Mouse (Mus musculus): ENCODE results near the gene Agtr1a. TPM values are rescaled to one million over a fixed set of nuclear protein-coding genes. Genes with fewer than 3 reads are reported as not detected.

Gene Agtr1a
- polyA plus RNA-seq, 1 experiment from 2014 or later: 8.2 TPM

DNA sequence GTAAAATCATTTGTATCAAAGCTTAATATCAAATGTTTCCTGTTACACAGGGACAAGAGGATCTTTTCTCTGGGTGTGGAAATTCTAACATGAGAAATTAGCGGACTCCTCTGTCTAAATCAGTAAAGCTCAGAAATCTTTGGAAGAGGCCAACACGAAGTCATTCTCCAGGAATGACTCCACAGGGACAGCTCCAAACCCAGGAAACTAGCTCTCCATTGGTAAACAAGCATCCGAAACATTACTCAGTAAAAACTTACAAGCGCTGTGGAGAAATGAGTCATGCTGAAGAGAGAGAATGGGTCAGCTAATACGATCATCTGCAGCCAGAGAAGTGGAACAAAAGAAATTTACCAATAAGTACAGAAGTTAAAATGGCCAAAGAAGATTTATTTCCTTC, 82.4 kb downstream of the Agtr1a start:
- no peaks in the 10 kb centered on the region for H3K27me3 ChIP-seq (replicated peaks)
- H3K9me3 ChIP-seq (replicated peaks): no peaks in the 10 kb centered on the region

GRCm38 (mm10) chr13:30427008-30427407, 90.8 kb downstream of the Agtr1a start:
- Histone ChIP-seq H3K4me2 (no peak overlapping the region), H3K27me3 (replicated peaks) (no peaks in the 10 kb centered on the region), H3K4me1 (replicated peaks) (no peaks in the 10 kb centered on the region), H3K4me3 (no peak overlapping the region), H3K36me3 (no peaks in the 10 kb centered on the region), H3K9ac (no peak overlapping the region), H3K9me3 (replicated peaks) (0 out of 2 replicates have a peak, but pooled peaks cover 3% of the 10 kb centered on the region), H3K27ac (ENCODE audit: poor library complexity, severe bottlenecking) (no peak overlapping the region)
- 77% methylated on average over 4 of the region's 4 CpGs for whole genome bisulfite sequencing
- no peak for ATAC-seq (ENCODE audit: insufficient number of reproducible peaks, low FRiP score)

More for the DNA sequence above, 82.4 kb downstream of the Agtr1a start:
- no peak overlapping the region for H3K27ac ChIP-seq (ENCODE audit: poor library complexity, severe bottlenecking)
- H3K36me3 ChIP-seq: no peaks in the 10 kb centered on the region
- H3K9ac ChIP-seq: no peak overlapping the region
- no peaks in the 10 kb centered on the region for H3K4me1 ChIP-seq (replicated peaks)
- no peak overlapping the region for H3K4me2 ChIP-seq
- H3K4me3 ChIP-seq: no peak overlapping the region
- 75% methylated on average over 5 of the region's 5 CpGs for WGBS
- no peak for ATAC-seq (ENCODE audit: insufficient number of reproducible peaks, low FRiP score)

GRCm38 (mm10) chr13:30427436-30427835, 91.2 kb downstream of the Agtr1a start:
- no peak overlapping the region for H3K4me3 ChIP-seq
- WGBS: 70% methylated on average over 1 of the region's 1 CpGs
- no peaks in the 10 kb centered on the region for H3K27me3 ChIP-seq (replicated peaks)
- 0 out of 2 replicates have a peak, but pooled peaks cover 3% of the 10 kb centered on the region for H3K9me3 ChIP-seq (replicated peaks)
- no peaks in the 10 kb centered on the region for H3K4me1 ChIP-seq (replicated peaks)
- no peaks in the 10 kb centered on the region for H3K36me3 ChIP-seq
- ATAC-seq (ENCODE audit: insufficient number of reproducible peaks, low FRiP score): no peak
- no peak overlapping the region for H3K27ac ChIP-seq (ENCODE audit: poor library complexity, severe bottlenecking)
- no peak overlapping the region for H3K9ac ChIP-seq
- H3K4me2 ChIP-seq: no peak overlapping the region

Other genes starting within 250 kb of the Agtr1a start
- 2.6 and 3.2 TPM in 2 replicates for gene Mboat1, start 200.0 kb upstream of the Agtr1a start, polyA plus RNA-seq (2016; fragmentation: Nextera tagmentation; extraction: Ambion mirVana)
- 501 and 526 TPM in 2 replicates for gene Uqcrfs1, start 208.9 kb downstream of the Agtr1a start, polyA plus RNA-seq (2016; fragmentation: Nextera tagmentation; extraction: Ambion mirVana)

Data from heart, embryonic 12.5 days (tissue).